Mouse (Mus musculus) frontal cortex, postnatal 25 days (tissue): ENCODE data around the gene Trmt1.
A peak's percentile ranks its signal among the peaks of the same experiment; 100 is the strongest.

Experiments
- DNase-seq, 2 experiments: peaks; one replicate each; pipeline ENCODE4 v3.0.0; 2022; ENCODE audit warnings: low spot score in 2 of 2

Trmt1 gene

GRCm38 (mm10) chr8:84708774-84709475, 22.8 kb downstream of the Trmt1 start:
- peak; percentile 84 to 86 for DNase-seq

- no peak for DNase-seq
Measured at GRCm38 (mm10) chr8:84709931-84710330, 23.8 kb downstream of the Trmt1 start.

GRCm38 (mm10) chr8:84711312-84711711, 25.2 kb downstream of the Trmt1 start:
- DNase-seq, result no peak

- no peak for DNase-seq
Measured at GRCm38 (mm10) chr8:84711933-84712758, 26.0 kb downstream of the Trmt1 start.

- DNase-seq, result no peak
Measured at GRCm38 (mm10) chr8:84712759-84713120, 26.6 kb downstream of the Trmt1 start.

- DNase-seq, result no peak
Measured at GRCm38 (mm10) chr8:84713381-84713780, 27.3 kb downstream of the Trmt1 start.

GRCm38 (mm10) chr8:84714161-84714560, 28.1 kb downstream of the Trmt1 start:
- no peak for DNase-seq

- DNase-seq, result no peak
Measured at GRCm38 (mm10) chr8:84715893-84716468, 29.9 kb downstream of the Trmt1 start.

GRCm38 (mm10) chr8:84716790-84717189, 30.7 kb downstream of the Trmt1 start:
- DNase-seq, result no peak

GRCm38 (mm10) chr8:84718476-84718875, 32.4 kb downstream of the Trmt1 start:
- DNase-seq, result no peak

- no peak for DNase-seq
Measured at GRCm38 (mm10) chr8:84718959-84719690, 33.0 kb downstream of the Trmt1 start.

GRCm38 (mm10) chr8:84722530-84722849, 36.4 kb downstream of the Trmt1 start:
- no peak for DNase-seq

- DNase-seq, result no peak
Measured at GRCm38 (mm10) chr8:84722850-84723570, 36.9 kb downstream of the Trmt1 start, which contains the start of gene G430095P16Rik. Gene G430095P16Rik (plus strand): TSS chr8:84723007.

- DNase-seq, result no peak
Measured at GRCm38 (mm10) chr8:84723571-84723900, 37.4 kb downstream of the Trmt1 start.

GRCm38 (mm10) chr8:84724683-84725082, 38.6 kb downstream of the Trmt1 start:
- no peak for DNase-seq

GRCm38 (mm10) chr8:84725246-84725940, 39.3 kb downstream of the Trmt1 start:
- no peak for DNase-seq

GRCm38 (mm10) chr8:84725941-84726259, 39.8 kb downstream of the Trmt1 start:
- DNase-seq, result no peak

GRCm38 (mm10) chr8:84728474-84728873, 42.4 kb downstream of the Trmt1 start:
- DNase-seq, result no peak

- no peak for DNase-seq
Measured at GRCm38 (mm10) chr8:84729921-84730362, 43.8 kb downstream of the Trmt1 start.

GRCm38 (mm10) chr8:84730541-84731370, 44.6 kb downstream of the Trmt1 start:
- no peak for DNase-seq
